In genomic region chr4:57083653-57084052, GRCm38 (mm10) we compare ENCODE assay signal across 18 mouse cellular contexts.
"Had no signal": no experiment of that assay in that cellular context is flagged by ENCODE, and none has a peak within 500 bp of the region (broad histone marks: within the 10 kb centered on the region; RNA-seq: fewer than 3 reads in every experiment).

No protein-coding gene starts in this region.

- H3K9me3 ChIP-seq: limb, embryonic 12.5 days; limb, embryonic 15.5 days; midbrain, embryonic 12.5 days; neural tube, embryonic 13.5 days had no signal

- ATAC-seq: liver, postnatal 0 days; midbrain, embryonic 16.5 days had no signal

- H3K27ac ChIP-seq: kidney, postnatal 0 days; limb, embryonic 12.5 days; limb, embryonic 15.5 days; liver, embryonic 14.5 days; midbrain, embryonic 12.5 days; neural tube, embryonic 13.5 days had no signal

- DNase-seq: kidney, adult 2 months; kidney, postnatal 25 days; layer of hippocampus, postnatal 36 days; left cerebral cortex, postnatal 4 days; liver, postnatal 0 days; lung, embryonic 14.5 days; lung, postnatal 14 days; lung, postnatal 4 days; thymus, adult 18-20 months; thymus, postnatal 36 days had no signal

- H3K4me3 ChIP-seq: limb, embryonic 12.5 days; limb, embryonic 15.5 days; midbrain, embryonic 12.5 days; neural tube, embryonic 13.5 days had no signal

- H3K9ac ChIP-seq: limb, embryonic 12.5 days; limb, embryonic 15.5 days; liver, embryonic 14.5 days; liver, postnatal 0 days; lung, embryonic 14.5 days; midbrain, embryonic 12.5 days; neural tube, embryonic 13.5 days had no signal

- H3K4me2 ChIP-seq: limb, embryonic 12.5 days; limb, embryonic 15.5 days; liver, embryonic 11.5 days; lung, embryonic 14.5 days; midbrain, embryonic 12.5 days; neural tube, embryonic 13.5 days had no signal

- H3K27me3 ChIP-seq: limb, embryonic 12.5 days; limb, embryonic 15.5 days; midbrain, embryonic 12.5 days; neural tube, embryonic 13.5 days had no signal

- H3K36me3 ChIP-seq: limb, embryonic 12.5 days; limb, embryonic 15.5 days; midbrain, embryonic 12.5 days; neural tube, embryonic 13.5 days had no signal
